Mouse (Mus musculus): ENCODE data around the gene Rgl1. TPM values are rescaled to one million over a fixed set of nuclear protein-coding genes. Genes with fewer than 3 reads are reported as not detected.

Rgl1 gene
- total and polyA plus RNA-seq, 2 experiments from 2014 or later, result 36.7 to 38.9 TPM

DNA sequence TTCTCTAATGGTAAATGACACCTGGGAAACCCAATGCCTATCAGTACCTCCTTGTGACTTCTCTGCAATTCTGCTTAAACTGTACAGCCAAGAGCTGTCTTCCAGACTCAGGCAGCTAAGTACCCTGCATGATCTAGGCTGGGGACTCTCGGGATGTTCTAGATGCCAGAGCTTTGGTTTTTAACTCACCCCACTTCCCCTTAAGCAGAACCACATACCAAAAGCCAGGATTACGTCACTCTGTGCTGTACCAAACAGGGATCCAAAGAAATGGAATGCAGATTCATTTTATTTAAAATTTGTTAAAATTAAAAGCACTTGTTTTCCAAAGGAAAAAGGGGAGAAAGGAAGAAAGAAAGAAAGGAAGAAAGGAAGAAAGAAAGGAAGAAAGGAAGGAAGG lies 4.4 kb downstream of the Rgl1 start:
- Histone ChIP-seq H3K4me1 (ENCODE audit: control insufficient read depth, insufficient read depth) (no peaks in the 10 kb centered on the region), H3K27ac (ENCODE audit: low read depth) (no peak overlapping the region), H3K4me2 (ENCODE audit: low read depth, low read length) (no peak overlapping the region), H3K36me3 (replicated peaks; ENCODE audit: control insufficient read depth, insufficient read depth, low read length) (no peaks in the 10 kb centered on the region), H3K27me3 (ENCODE audit: control insufficient read depth, insufficient read depth, low read length) (no peaks in the 10 kb centered on the region), H3K9me3 (replicated peaks; ENCODE audit: control insufficient read depth, low read length) (no peaks in the 10 kb centered on the region), H3K4me3 (ENCODE audit: low read depth, low read length) (no peak overlapping the region), H3K9ac (replicated peaks; ENCODE audit: low read depth, low read length) (no peak overlapping the region)
- TF ChIP-seq CTCF (IDR thresholded peaks at IDR 0.05; ENCODE audit: low read depth) (no peak), EP300 (IDR thresholded peaks at IDR 0.05; ENCODE audit: low read depth) (no peak)
- DNase-seq (ENCODE audit: low spot score) (no peak), ATAC-seq (ENCODE audit: insufficient read depth, low read depth) (no peak)
- 70% methylated on average over 2 of the region's 2 CpGs for WGBS

DNA sequence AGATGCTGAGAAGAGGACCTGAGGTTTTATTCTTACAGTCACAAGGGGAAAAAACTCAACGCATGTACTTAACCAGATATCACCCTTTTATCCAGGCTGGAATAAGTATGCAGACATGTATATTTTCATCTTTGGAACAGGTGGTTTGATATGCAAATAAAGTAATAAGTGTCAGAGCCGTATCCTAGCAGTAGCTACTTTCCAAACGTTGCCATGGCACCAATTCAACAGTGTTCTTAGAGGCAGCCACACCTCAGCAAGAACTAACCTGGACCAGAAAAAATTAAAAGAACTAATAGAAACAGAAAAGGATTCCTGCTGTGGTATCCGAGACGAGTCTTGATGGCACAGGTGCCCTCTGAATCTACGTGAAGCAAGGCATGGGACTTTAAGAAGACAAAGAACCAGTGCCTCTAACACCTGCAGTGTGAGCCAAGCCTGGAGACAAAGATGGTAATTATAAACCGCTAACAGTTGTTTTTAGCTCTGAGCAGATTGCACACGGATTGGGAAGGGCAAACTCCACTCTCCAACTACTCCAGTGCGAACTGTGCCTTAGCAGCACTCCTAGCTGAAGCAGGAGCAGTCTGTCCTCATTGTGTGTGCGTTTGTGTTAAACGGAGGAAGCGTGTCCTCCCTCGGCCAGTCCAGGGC lies 15.7 kb downstream of the Rgl1 start, which contains the start of gene Apobec4:
TSS of gene Apobec4 (plus strand) at position 240 of the 654 bp plus-strand sequence.
- TF ChIP-seq CTCF (IDR thresholded peaks at IDR 0.05; ENCODE audit: low read depth) (no peak), EP300 (IDR thresholded peaks at IDR 0.05; ENCODE audit: low read depth) (no peak)
- DNase-seq (ENCODE audit: low spot score), result no peak
- WGBS, result 57% methylated on average over 13 of the region's 13 CpGs
- Histone ChIP-seq H3K9ac (replicated peaks; ENCODE audit: low read depth, low read length) (no peak within 1 kb of the TSS), H3K27ac (ENCODE audit: low read depth) (no peak within 1 kb of the TSS), H3K27me3 (ENCODE audit: control insufficient read depth, insufficient read depth, low read length) (no peaks in the 10 kb centered on the region), H3K4me3 (ENCODE audit: low read depth, low read length) (no peak within 1 kb of the TSS), H3K9me3 (replicated peaks; ENCODE audit: control insufficient read depth, low read length) (no peaks in the 10 kb centered on the region), H3K36me3 (replicated peaks; ENCODE audit: control insufficient read depth, insufficient read depth, low read length) (no peaks in the 10 kb centered on the region), H3K4me1 (ENCODE audit: control insufficient read depth, insufficient read depth) (no peaks in the 10 kb centered on the region), H3K4me2 (ENCODE audit: low read depth, low read length) (no peak within 1 kb of the TSS)
- no peak for ATAC-seq (ENCODE audit: insufficient read depth, low read depth)

- Histone ChIP-seq H3K27me3 (ENCODE audit: control insufficient read depth, insufficient read depth, low read length) (no peaks in the 10 kb centered on the region), H3K9ac (replicated peaks; ENCODE audit: low read depth, low read length) (no peak overlapping the region), H3K27ac (ENCODE audit: low read depth) (no peak overlapping the region), H3K4me2 (ENCODE audit: low read depth, low read length) (no peak overlapping the region), H3K36me3 (replicated peaks; ENCODE audit: control insufficient read depth, insufficient read depth, low read length) (no peaks in the 10 kb centered on the region), H3K4me1 (ENCODE audit: control insufficient read depth, insufficient read depth) (no peaks in the 10 kb centered on the region), H3K4me3 (ENCODE audit: low read depth, low read length) (no peak overlapping the region), H3K9me3 (replicated peaks; ENCODE audit: control insufficient read depth, low read length) (no peaks in the 10 kb centered on the region)
- no peak for TF ChIP-seq CTCF (IDR thresholded peaks at IDR 0.05; ENCODE audit: low read depth)
- no peak for TF ChIP-seq EP300 (IDR thresholded peaks at IDR 0.05; ENCODE audit: low read depth)
- ATAC-seq (ENCODE audit: insufficient read depth, low read depth) (no peak), DNase-seq (ENCODE audit: low spot score) (no peak)
- 56% methylated on average over 9 of the region's 9 CpGs for WGBS
Observed at GRCm38 (mm10) chr1:152749276-152749675, 16.9 kb downstream of the Rgl1 start.

DNA sequence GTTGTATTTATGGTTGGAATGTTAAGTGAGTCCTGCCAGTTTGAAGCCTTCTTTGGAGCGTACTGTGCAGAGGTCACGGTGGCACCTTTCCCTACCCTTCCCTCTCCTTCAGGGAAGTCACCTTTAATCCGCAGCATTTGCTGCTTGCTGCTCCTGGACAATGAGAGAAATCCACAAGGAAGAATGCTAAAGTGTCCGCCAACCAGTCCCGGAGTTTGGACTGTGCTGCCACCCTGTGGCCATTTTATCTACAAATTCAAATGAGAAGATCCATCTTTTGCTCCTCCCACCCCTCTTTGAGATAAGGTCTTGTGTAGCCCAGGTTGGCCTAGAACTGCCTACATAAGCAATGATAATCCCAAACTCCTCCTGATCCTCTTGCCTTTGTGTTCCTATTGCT lies 19.7 kb downstream of the Rgl1 start:
- DNase-seq (ENCODE audit: low spot score), result peak; percentile 88
- no peak overlapping the region for H3K4me2 ChIP-seq (ENCODE audit: low read depth, low read length)
- no peak overlapping the region for H3K27ac ChIP-seq (ENCODE audit: low read depth)
- no peaks in the 10 kb centered on the region for H3K9me3 ChIP-seq (replicated peaks; ENCODE audit: control insufficient read depth, low read length)
- H3K27me3 ChIP-seq (ENCODE audit: control insufficient read depth, insufficient read depth, low read length), result no peaks in the 10 kb centered on the region
- no peaks in the 10 kb centered on the region for H3K36me3 ChIP-seq (replicated peaks; ENCODE audit: control insufficient read depth, insufficient read depth, low read length)
- H3K4me3 ChIP-seq (ENCODE audit: low read depth, low read length), result no peak overlapping the region
- peaks cover 4% of the 10 kb centered on the region; the same call in 1 of the 2 replicates for H3K4me1 ChIP-seq (ENCODE audit: control insufficient read depth, insufficient read depth)
- peak; percentile 48 for ATAC-seq (ENCODE audit: insufficient read depth, low read depth)
- no peak overlapping the region for H3K9ac ChIP-seq (replicated peaks; ENCODE audit: low read depth, low read length)
- 6% methylated on average over 5 of the region's 5 CpGs for WGBS
- TF ChIP-seq EP300 (IDR thresholded peaks at IDR 0.05; ENCODE audit: low read depth) (no peak), CTCF (IDR thresholded peaks at IDR 0.05; ENCODE audit: low read depth) (peak; percentile 73)

GRCm38 (mm10) chr1:152743095-152743826 lies 22.9 kb downstream of the Rgl1 start:
- Histone ChIP-seq H3K4me3 (ENCODE audit: low read depth, low read length) (no peak overlapping the region), H3K27me3 (ENCODE audit: control insufficient read depth, insufficient read depth, low read length) (no peaks in the 10 kb centered on the region), H3K9ac (replicated peaks; ENCODE audit: low read depth, low read length) (no peak overlapping the region), H3K9me3 (replicated peaks; ENCODE audit: control insufficient read depth, low read length) (no peaks in the 10 kb centered on the region), H3K4me2 (ENCODE audit: low read depth, low read length) (no peak overlapping the region), H3K27ac (ENCODE audit: low read depth) (0 out of 2 replicates have a peak overlapping the region, but pooled peaks have one; percentile 22), H3K36me3 (replicated peaks; ENCODE audit: control insufficient read depth, insufficient read depth, low read length) (no peaks in the 10 kb centered on the region), H3K4me1 (ENCODE audit: control insufficient read depth, insufficient read depth) (peaks cover 4% of the 10 kb centered on the region; the same call in 1 of the 2 replicates)
- ATAC-seq (ENCODE audit: insufficient read depth, low read depth) (no peak), DNase-seq (ENCODE audit: low spot score) (no peak)
- 38% methylated on average over 15 of the region's 15 CpGs for WGBS
- TF ChIP-seq CTCF (IDR thresholded peaks at IDR 0.05; ENCODE audit: low read depth) (no peak), EP300 (IDR thresholded peaks at IDR 0.05; ENCODE audit: low read depth) (no peak)

Data from heart, postnatal 0 days (tissue).